Mouse (Mus musculus): ENCODE results near the gene Lyl1. TPM values are rescaled to one million over a fixed set of nuclear protein-coding genes. Genes with fewer than 3 reads are reported as not detected.

Lyl1 gene
- polyA plus RNA-seq, 1 experiment from 2014 or later, result 8.3 TPM

- Histone ChIP-seq H3K4me3 (replicated peaks; ENCODE audit: low read length) (no peak overlapping the region), H3K9me3 (replicated peaks; ENCODE audit: control insufficient read depth, low read length) (no peaks in the 10 kb centered on the region), H3K9ac (ENCODE audit: low read length) (no peak overlapping the region; the same call in 1 of the 2 replicates), H3K36me3 (ENCODE audit: control insufficient read depth, insufficient read depth, low read length) (peaks cover 4% of the 10 kb centered on the region; the same call in 1 of the 2 replicates), H3K27me3 (ENCODE audit: control insufficient read depth, insufficient read depth, low read length) (no peaks in the 10 kb centered on the region), H3K4me2 (ENCODE audit: low read depth, low read length) (no peak overlapping the region), H3K4me1 (ENCODE audit: control insufficient read depth, insufficient read depth, low read length) (peaks cover 16% of the 10 kb centered on the region), H3K27ac (ENCODE audit: low read length) (peak overlapping the region; percentile 18; the same call in 1 of the 2 replicates)
- 75% methylated on average over 16 of the region's 16 CpGs for WGBS
- no peak for ATAC-seq (ENCODE audit: insufficient read depth, low FRiP score)
These were observed 48.3 kb downstream of the Lyl1 start for GRCm38 (mm10) chr8:84749519-84749918.

DNA sequence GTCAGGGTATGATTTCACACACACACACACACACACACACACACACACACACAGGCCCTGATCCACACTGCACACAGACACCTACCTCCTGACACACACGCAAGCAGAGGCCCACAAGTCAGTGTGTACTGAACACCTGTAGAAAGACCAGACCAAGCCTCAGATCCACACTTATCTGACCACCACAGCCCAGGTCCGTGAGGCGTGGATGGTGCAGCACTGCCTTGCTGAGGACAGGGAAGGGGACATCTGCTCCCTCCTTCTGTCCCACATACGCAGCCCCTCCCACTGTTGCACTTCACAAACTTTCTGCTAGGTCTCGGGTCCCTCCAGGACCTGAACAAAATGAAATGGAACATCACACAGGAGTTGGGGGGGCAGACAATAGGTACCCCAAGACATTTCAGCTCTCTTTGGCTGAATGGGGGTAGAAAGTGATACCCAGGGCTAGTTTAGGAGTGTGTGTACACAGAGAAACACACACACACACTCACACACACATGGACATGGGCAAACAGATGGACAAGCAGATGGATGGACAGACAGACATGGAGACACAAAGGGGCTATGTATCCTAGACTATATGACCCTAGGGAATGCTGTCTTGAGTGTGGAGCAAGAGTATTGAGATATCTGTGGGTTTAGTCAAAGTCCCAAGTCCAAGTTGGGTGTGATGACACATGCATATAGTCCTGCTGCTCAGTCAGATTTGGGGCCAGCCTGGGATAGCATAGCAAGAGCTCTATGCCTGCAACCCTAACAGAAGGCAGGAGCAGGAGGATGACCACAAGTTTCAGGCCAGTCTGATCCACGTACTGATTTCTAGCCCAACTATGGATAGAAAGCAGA lies 51.7 kb downstream of the Lyl1 start:
- no peak overlapping the region for H3K4me2 ChIP-seq (ENCODE audit: low read depth, low read length)
- H3K36me3 ChIP-seq (ENCODE audit: control insufficient read depth, insufficient read depth, low read length), result peaks cover 3% of the 10 kb centered on the region; the same call in 1 of the 2 replicates
- H3K4me3 ChIP-seq (replicated peaks; ENCODE audit: low read length), result no peak overlapping the region
- H3K4me1 ChIP-seq (ENCODE audit: control insufficient read depth, insufficient read depth, low read length), result no peaks in the 10 kb centered on the region
- no peaks in the 10 kb centered on the region for H3K27me3 ChIP-seq (ENCODE audit: control insufficient read depth, insufficient read depth, low read length)
- no peak overlapping the region for H3K9ac ChIP-seq (ENCODE audit: low read length)
- no peak for ATAC-seq (ENCODE audit: insufficient read depth, low FRiP score)
- WGBS, result 80% methylated on average over 6 of the region's 6 CpGs
- H3K27ac ChIP-seq (ENCODE audit: low read length), result no peak overlapping the region
- H3K9me3 ChIP-seq (replicated peaks; ENCODE audit: control insufficient read depth, low read length), result no peaks in the 10 kb centered on the region

Other genes starting within 250 kb of the Lyl1 start
- gene Ier2, start 38.6 kb upstream of the Lyl1 start, polyA plus RNA-seq (2015; fragmentation: Nextera tagmentation; extraction: Ambion mirVana), result 62.4 and 69.5 TPM in 2 replicates
- 53.7 and 54.1 TPM in 2 replicates for gene Trmt1, start 15.2 kb upstream of the Lyl1 start, polyA plus RNA-seq (2015; fragmentation: Nextera tagmentation; extraction: Ambion mirVana)
- gene Nacc1, start 13.6 kb upstream of the Lyl1 start, polyA plus RNA-seq (2015; fragmentation: Nextera tagmentation; extraction: Ambion mirVana), result 14.4 and 14.5 TPM in 2 replicates
- 3.2 and 4.1 TPM in 2 replicates for gene G430095P16Rik, start 21.6 kb downstream of the Lyl1 start, polyA plus RNA-seq (2015; fragmentation: Nextera tagmentation; extraction: Ambion mirVana)
- gene Nfix, start 98.9 kb downstream of the Lyl1 start, polyA plus RNA-seq (2015; fragmentation: Nextera tagmentation; extraction: Ambion mirVana), result 36.5 and 37.8 TPM in 2 replicates
- gene Dand5, start 121.4 kb downstream of the Lyl1 start, polyA plus RNA-seq (2015; fragmentation: Nextera tagmentation; extraction: Ambion mirVana), result 6.0 and 7.2 TPM in 2 replicates
- 42.0 and 49.5 TPM in 2 replicates for gene Gadd45gip1, start 130.1 kb downstream of the Lyl1 start, polyA plus RNA-seq (2015; fragmentation: Nextera tagmentation; extraction: Ambion mirVana)
- 106 and 122 TPM in 2 replicates for gene Rad23a, start 139.2 kb downstream of the Lyl1 start, polyA plus RNA-seq (2015; fragmentation: Nextera tagmentation; extraction: Ambion mirVana)
- 1,028 and 1,118 TPM in 2 replicates for gene Calr, start 145.5 kb downstream of the Lyl1 start, polyA plus RNA-seq (2015; fragmentation: Nextera tagmentation; extraction: Ambion mirVana)
- gene Farsa, start 155.5 kb downstream of the Lyl1 start, polyA plus RNA-seq (2015; fragmentation: Nextera tagmentation; extraction: Ambion mirVana), result 85.9 and 91.5 TPM in 2 replicates
- gene Syce2, start 170.7 kb downstream of the Lyl1 start, polyA plus RNA-seq (2015; fragmentation: Nextera tagmentation; extraction: Ambion mirVana), result 44.9 and 49.0 TPM in 2 replicates
- gene Gcdh, start 192.5 kb downstream of the Lyl1 start, polyA plus RNA-seq (2015; fragmentation: Nextera tagmentation; extraction: Ambion mirVana), result 41.1 and 45.8 TPM in 2 replicates
- gene Klf1, start 200.5 kb downstream of the Lyl1 start, polyA plus RNA-seq (2015; fragmentation: Nextera tagmentation; extraction: Ambion mirVana), result 15.7 and 18.4 TPM in 2 replicates
- 14.0 and 14.4 TPM in 2 replicates for gene Dnase2a, start 207.1 kb downstream of the Lyl1 start, polyA plus RNA-seq (2015; fragmentation: Nextera tagmentation; extraction: Ambion mirVana)
- gene Mast1, start 235.9 kb downstream of the Lyl1 start, polyA plus RNA-seq (2015; fragmentation: Nextera tagmentation; extraction: Ambion mirVana), result 1.4 and 1.6 TPM in 2 replicates
- 0.19 and 0.28 TPM in 2 replicates for gene Rtbdn, start 245.5 kb downstream of the Lyl1 start, polyA plus RNA-seq (2015; fragmentation: Nextera tagmentation; extraction: Ambion mirVana)

All from stomach, embryonic 16.5 days (tissue).